In the genomic region with DNA sequence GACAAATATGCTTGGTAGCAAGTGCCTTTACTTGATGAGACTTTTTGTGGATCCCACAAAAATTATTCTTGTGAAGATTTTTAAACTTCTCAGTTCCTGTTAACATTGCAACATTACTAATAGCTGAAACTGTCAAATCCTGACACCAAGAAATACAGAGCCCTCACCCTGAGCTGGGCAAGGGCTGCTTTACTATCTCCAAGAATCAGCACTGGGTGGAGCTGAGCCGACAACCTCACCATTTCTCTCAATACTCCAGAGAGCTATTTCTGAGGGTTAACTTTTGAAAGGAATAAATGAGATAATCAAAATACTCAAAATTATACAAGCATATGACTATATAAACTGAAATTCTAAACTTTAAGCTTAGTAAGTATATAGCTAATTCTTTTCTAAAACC, we compare ENCODE assay signal across 24 mouse cellular contexts.
DNase-seq lines count a peak whose midpoint lies in the region; ATAC-seq and TF ChIP-seq lines count a peak whose summit lies in the region.
"Had no signal": no experiment of that assay in that cellular context is flagged by ENCODE, and none has a peak within 500 bp of the region (broad histone marks: within the 10 kb centered on the region; RNA-seq: fewer than 3 reads in every experiment).

No protein-coding gene starts in this region.

- no peaks in the 10 kb centered on the region for H3K4me1 ChIP-seq in liver, postnatal 0 days (ENCODE audit: insufficient read depth)
- H3K4me1 ChIP-seq in liver, embryonic 12.5 days = peaks cover 27% of the 10 kb centered on the region
- H3K4me1 ChIP-seq in liver, embryonic 15.5 days (replicated peaks) = peaks cover 14% of the 10 kb centered on the region; the same call in 1 of the 2 replicates
- no peaks in the 10 kb centered on the region for H3K4me1 ChIP-seq in hindbrain, embryonic 10.5 days (replicated peaks)
- H3K4me1 ChIP-seq: embryonic facial prominence, embryonic 12.5 days; embryonic facial prominence, embryonic 15.5 days; forebrain, embryonic 10.5 days; forebrain, embryonic 13.5 days had no signal

- H3K4me3 ChIP-seq in liver, postnatal 0 days (ENCODE audit: low read depth, low read length) = no peak overlapping the region
- H3K4me3 ChIP-seq in liver, embryonic 12.5 days = no peak overlapping the region
- no peak overlapping the region for H3K4me3 ChIP-seq in liver, embryonic 15.5 days (replicated peaks)
- H3K4me3 ChIP-seq in hindbrain, embryonic 10.5 days = no peak overlapping the region
- H3K4me3 ChIP-seq: embryonic facial prominence, embryonic 12.5 days; embryonic facial prominence, embryonic 15.5 days; erythroblast, embryonic 14.5 days; forebrain, embryonic 10.5 days; forebrain, embryonic 13.5 days; gastrocnemius, adult 2 months had no signal

- peak; percentile 47 for DNase-seq in liver
- no peak for DNase-seq in liver, postnatal 0 days
- DNase-seq in Muller cell, postnatal 12 days (ENCODE audit: inconsistent ontology term) = no peak
- no peak for DNase-seq in hindbrain, embryonic 10.5 days (ENCODE audit: low spot score)
- DNase-seq in yolk sac, embryonic 10.5 days (ENCODE audit: low spot score) = no peak
- DNase-seq: adrenal gland, adult 2 months; adrenal gland, postnatal 14 days; cerebellum, adult 11 months; cerebellum, adult 2 months; cerebellum, adult 9-11 months; cerebellum, postnatal 25 days; forebrain, postnatal 0 days; gastrocnemius, adult 2 months; gastrocnemius, postnatal 14 days had no signal

- 63% methylated on average over 1 of the region's 1 CpGs for WGBS in liver, postnatal 0 days (ENCODE audit: insufficient replicate concordance)
- 31% methylated on average over 1 of the region's 1 CpGs for WGBS in liver, embryonic 12.5 days (ENCODE audit: insufficient replicate concordance)
- WGBS in liver, embryonic 15.5 days (ENCODE audit: insufficient replicate concordance) = 16% methylated on average over 1 of the region's 1 CpGs
- WGBS in hindbrain, embryonic 10.5 days = 90% methylated on average over 1 of the region's 1 CpGs

- no peak overlapping the region for H3K9ac ChIP-seq in liver, postnatal 0 days (replicated peaks)
- no peak overlapping the region for H3K9ac ChIP-seq in liver, embryonic 12.5 days
- no peak overlapping the region for H3K9ac ChIP-seq in liver, embryonic 15.5 days
- H3K9ac ChIP-seq: embryonic facial prominence, embryonic 12.5 days; embryonic facial prominence, embryonic 15.5 days; forebrain, embryonic 13.5 days; forebrain, postnatal 0 days; hindbrain, embryonic 14.5 days had no signal

- H3K4me2 ChIP-seq in liver, postnatal 0 days (ENCODE audit: low read depth, low read length) = no peak overlapping the region
- H3K4me2 ChIP-seq in liver, embryonic 12.5 days = no peak overlapping the region
- H3K4me2 ChIP-seq in liver, embryonic 15.5 days = no peak overlapping the region
- H3K4me2 ChIP-seq: embryonic facial prominence, embryonic 12.5 days; embryonic facial prominence, embryonic 15.5 days; forebrain, embryonic 13.5 days; heart, embryonic 11.5 days; hindbrain, embryonic 14.5 days had no signal

- no peak overlapping the region for H3K27ac ChIP-seq in liver, postnatal 0 days (ENCODE audit: low read depth)
- no peak overlapping the region for H3K27ac ChIP-seq in liver, embryonic 12.5 days
- H3K27ac ChIP-seq in liver, embryonic 15.5 days (replicated peaks) = no peak overlapping the region
- H3K27ac ChIP-seq in hindbrain, embryonic 10.5 days = no peak overlapping the region
- H3K27ac ChIP-seq: embryonic facial prominence, embryonic 12.5 days; embryonic facial prominence, embryonic 15.5 days; forebrain, embryonic 10.5 days; forebrain, embryonic 13.5 days; gastrocnemius, adult 2 months; hindbrain, embryonic 14.5 days had no signal

- no peaks in the 10 kb centered on the region for H3K9me3 ChIP-seq in liver, postnatal 0 days (ENCODE audit: low read length)
- H3K9me3 ChIP-seq in liver, embryonic 12.5 days (replicated peaks) = no peaks in the 10 kb centered on the region
- no peaks in the 10 kb centered on the region for H3K9me3 ChIP-seq in liver, embryonic 15.5 days (replicated peaks)
- H3K9me3 ChIP-seq in hindbrain, embryonic 10.5 days = no peaks in the 10 kb centered on the region
- H3K9me3 ChIP-seq: embryonic facial prominence, embryonic 12.5 days; embryonic facial prominence, embryonic 15.5 days; forebrain, embryonic 10.5 days; forebrain, embryonic 13.5 days had no signal

- no peak for TF ChIP-seq EP300 in liver, postnatal 0 days (IDR thresholded peaks at IDR 0.05; ENCODE audit: low read depth)

- no peaks in the 10 kb centered on the region for H3K27me3 ChIP-seq in liver, postnatal 0 days (ENCODE audit: insufficient read depth, low read length)
- no peaks in the 10 kb centered on the region for H3K27me3 ChIP-seq in liver, embryonic 12.5 days (replicated peaks)
- no peaks in the 10 kb centered on the region for H3K27me3 ChIP-seq in liver, embryonic 15.5 days
- no peaks in the 10 kb centered on the region for H3K27me3 ChIP-seq in hindbrain, embryonic 10.5 days (ENCODE audit: insufficient read depth, poor library complexity, severe bottlenecking)
- H3K27me3 ChIP-seq: embryonic facial prominence, embryonic 12.5 days; embryonic facial prominence, embryonic 15.5 days; forebrain, embryonic 13.5 days had no signal

- H3K36me3 ChIP-seq in liver, postnatal 0 days (replicated peaks; ENCODE audit: insufficient read depth, low read length) = peaks cover 35% of the 10 kb centered on the region
- H3K36me3 ChIP-seq in liver, embryonic 12.5 days = peaks cover 54% of the 10 kb centered on the region
- peaks cover 22% of the 10 kb centered on the region for H3K36me3 ChIP-seq in liver, embryonic 15.5 days (replicated peaks)
- peaks cover 75% of the 10 kb centered on the region for H3K36me3 ChIP-seq in hindbrain, embryonic 10.5 days

- no peak for ATAC-seq in liver, postnatal 0 days
- ATAC-seq in liver, embryonic 12.5 days = peak; percentile 81
- ATAC-seq in liver, embryonic 15.5 days (ENCODE audit: insufficient read depth) = peak; percentile 58
- ATAC-seq in megakaryocyte-erythroid progenitor cell, adult 5-6 weeks (replicated peaks; ENCODE audit: low FRiP score, low TSS enrichment, poor library complexity, severe bottlenecking) = peak; percentile 71; the same call in 1 of the 2 replicates
- ATAC-seq: forebrain, embryonic 13.5 days; forebrain, postnatal 0 days had no signal

- no peak for TF ChIP-seq CTCF in liver, postnatal 0 days (IDR thresholded peaks at IDR 0.05; ENCODE audit: low read depth)
